Mouse (Mus musculus) hindbrain, embryonic 13.5 days (tissue): ENCODE results near the gene Cuedc2. TPM values are rescaled to one million over a fixed set of nuclear protein-coding genes. Genes with fewer than 3 reads are reported as not detected.

Source experiments
- ATAC-seq: fragments of 200-750 bp; cut with Nextera tagmentation; 2 replicates; pipeline ENCODE4 v1.8.0; 2017; ENCODE audit warnings: moderate TSS enrichment; ENCODE audit not compliant: low FRiP score
- H3K27ac ChIP-seq: fragments of 300-500 bp; sonication (generic); 2 replicates; pipeline ENCODE4 v1.5.1; 2015; ENCODE audit warnings: inconsistent platforms, mild to moderate bottlenecking, moderate library complexity
- H3K27me3 ChIP-seq: fragments of 300-500 bp; sonication (generic); 2 replicates; pipeline ENCODE4 v1.6.1; 2015; ENCODE audit warnings: mild to moderate bottlenecking, inconsistent platforms
- H3K36me3 ChIP-seq: fragments of 300-500 bp; sonication (generic); 2 replicates; pipeline ENCODE4 v1.6.1; 2015; ENCODE audit warnings: mild to moderate bottlenecking, inconsistent platforms
- H3K4me1 ChIP-seq: fragments of 300-500 bp; sonication (generic); replicated peaks from 2 replicates; pipeline ENCODE4 v1.6.1; 2015; ENCODE audit warnings: inconsistent platforms
- H3K4me2 ChIP-seq: fragments of 300-500 bp; sonication (generic); 2 replicates; pipeline ENCODE4 v1.6.1; 2015; ENCODE audit warnings: inconsistent platforms, mild to moderate bottlenecking, moderate library complexity
- H3K4me3 ChIP-seq: fragments of 300-500 bp; sonication (generic); 2 replicates; pipeline ENCODE4 v1.5.1; 2015; ENCODE audit warnings: mild to moderate bottlenecking, inconsistent platforms
- H3K9ac ChIP-seq: fragments of 300-500 bp; sonication (generic); 2 replicates; pipeline ENCODE4 v1.6.1; 2015; ENCODE audit warnings: mild to moderate bottlenecking, inconsistent platforms
- H3K9me3 ChIP-seq: fragments of 300-500 bp; sonication (generic); 2 replicates; pipeline ENCODE4 v1.6.1; 2016; ENCODE audit warnings: inconsistent platforms
- WGBS: fragments of 180-500 bp; shearing (Covaris S2); methylation state at CpG from one replicate; pipeline ENCODE4 v1.1.7; 2015; 5-methylcytosine and 5-hydroxymethylcytosine counted together
- polyA plus RNA-seq: library from polyadenylated mRNA; unstranded; fragments of >200 nt; fragmentation: Nextera tagmentation; extraction: Ambion mirVana; gene quantifications from 2 replicates; pipeline ENCODE4 v1.2.1, GENCODE M21; 2015

The Cuedc2 gene
- polyA plus RNA-seq, 1 experiment from 2014 or later, result 326 TPM

GRCm38 (mm10) chr19:46324366-46324765, 14.1 kb downstream of the Cuedc2 start:
- Histone ChIP-seq H3K36me3 (no peaks in the 10 kb centered on the region), H3K9me3 (no peaks in the 10 kb centered on the region), H3K9ac (peak overlapping the region; percentile 84), H3K27ac (no peak overlapping the region), H3K4me2 (peak overlapping the region; percentile 99), H3K4me1 (peaks cover 88% of the 10 kb centered on the region), H3K4me3 (no peak overlapping the region), H3K27me3 (peaks cover 48% of the 10 kb centered on the region)
- WGBS, result 77% methylated on average over 11 of the region's 11 CpGs
- ATAC-seq, result no peak

GRCm38 (mm10) chr19:46323716-46324115, 14.8 kb downstream of the Cuedc2 start:
- no peak overlapping the region for H3K27ac ChIP-seq
- H3K4me2 ChIP-seq, result peak overlapping the region; percentile 0; the same call in 1 of the 2 replicates
- H3K9ac ChIP-seq, result peak overlapping the region; percentile 84; the same call in 1 of the 2 replicates
- no peaks in the 10 kb centered on the region for H3K36me3 ChIP-seq
- no peak for ATAC-seq
- 80% methylated on average over 5 of the region's 5 CpGs for WGBS
- no peaks in the 10 kb centered on the region for H3K9me3 ChIP-seq
- H3K4me1 ChIP-seq, result peaks cover 88% of the 10 kb centered on the region
- peaks cover 55% of the 10 kb centered on the region for H3K27me3 ChIP-seq
- H3K4me3 ChIP-seq, result no peak overlapping the region

GRCm38 (mm10) chr19:46322996-46323572, 15.4 kb downstream of the Cuedc2 start:
- Histone ChIP-seq H3K27me3 (peaks cover 61% of the 10 kb centered on the region), H3K27ac (peak overlapping the region; percentile 82; the same call in 1 of the 2 replicates), H3K4me1 (peaks cover 95% of the 10 kb centered on the region), H3K4me2 (peak overlapping the region; percentile 44; the same call in 1 of the 2 replicates), H3K4me3 (no peak overlapping the region), H3K36me3 (no peaks in the 10 kb centered on the region), H3K9ac (peak overlapping the region; percentile 62), H3K9me3 (no peaks in the 10 kb centered on the region)
- WGBS, result 82% methylated on average over 13 of the region's 13 CpGs
- ATAC-seq, result no peak

GRCm38 (mm10) chr19:46322144-46322995, 16.1 kb downstream of the Cuedc2 start:
- Histone ChIP-seq H3K4me2 (peak overlapping the region; percentile 44), H3K27me3 (peaks cover 68% of the 10 kb centered on the region), H3K36me3 (no peaks in the 10 kb centered on the region), H3K9ac (peak overlapping the region; percentile 62), H3K4me3 (no peak overlapping the region), H3K9me3 (no peaks in the 10 kb centered on the region), H3K4me1 (peaks cover 96% of the 10 kb centered on the region), H3K27ac (peak overlapping the region; percentile 82)
- no peak for ATAC-seq
- WGBS, result 54% methylated on average over 11 of the region's 11 CpGs

GRCm38 (mm10) chr19:46321101-46321943, 17.2 kb downstream of the Cuedc2 start:
- Histone ChIP-seq H3K27ac (peak overlapping the region; percentile 82), H3K27me3 (peaks cover 78% of the 10 kb centered on the region), H3K4me1 (peaks cover 98% of the 10 kb centered on the region), H3K9me3 (no peaks in the 10 kb centered on the region), H3K36me3 (no peaks in the 10 kb centered on the region), H3K4me2 (peak overlapping the region; percentile 44), H3K4me3 (0 out of 2 replicates have a peak overlapping the region, but pooled peaks have one; percentile 8), H3K9ac (peak overlapping the region; percentile 62)
- peak; percentile 50 for ATAC-seq
- 15% methylated on average over 6 of the region's 6 CpGs for WGBS

- no peak for ATAC-seq
- Histone ChIP-seq H3K4me2 (0 out of 2 replicates have a peak overlapping the region, but pooled peaks have one; percentile 44), H3K4me1 (peaks cover 99% of the 10 kb centered on the region), H3K27me3 (peaks cover 81% of the 10 kb centered on the region), H3K9me3 (no peaks in the 10 kb centered on the region), H3K27ac (peak overlapping the region; percentile 82; the same call in 1 of the 2 replicates), H3K4me3 (no peak overlapping the region), H3K36me3 (no peaks in the 10 kb centered on the region), H3K9ac (no peak overlapping the region)
- 90% methylated on average over 8 of the region's 8 CpGs for WGBS
Observed at GRCm38 (mm10) chr19:46320076-46320785, 18.3 kb downstream of the Cuedc2 start.

GRCm38 (mm10) chr19:46318586-46319378, 19.7 kb downstream of the Cuedc2 start:
- peak overlapping the region; percentile 81 for H3K27ac ChIP-seq
- 11% methylated on average over 16 of the region's 16 CpGs for WGBS
- peaks cover 81% of the 10 kb centered on the region for H3K27me3 ChIP-seq
- 0 out of 2 replicates have a peak, but pooled peaks have one; percentile 17 for ATAC-seq
- peak overlapping the region; percentile 57 for H3K4me3 ChIP-seq
- H3K36me3 ChIP-seq, result peaks cover 13% of the 10 kb centered on the region
- peaks cover 85% of the 10 kb centered on the region for H3K4me1 ChIP-seq
- no peaks in the 10 kb centered on the region for H3K9me3 ChIP-seq
- peak overlapping the region; percentile 76 for H3K4me2 ChIP-seq
- no peak overlapping the region for H3K9ac ChIP-seq

- no peaks in the 10 kb centered on the region for H3K9me3 ChIP-seq
- peaks cover 81% of the 10 kb centered on the region for H3K27me3 ChIP-seq
- peak overlapping the region; percentile 76 for H3K4me2 ChIP-seq
- peak overlapping the region; percentile 84 for H3K9ac ChIP-seq
- peak; percentile 15; the same call in 1 of the 2 replicates for ATAC-seq
- 2% methylated on average over 29 of the region's 42 CpGs for WGBS
- H3K4me3 ChIP-seq, result peak overlapping the region; percentile 57
- peaks cover 20% of the 10 kb centered on the region for H3K36me3 ChIP-seq
- H3K27ac ChIP-seq, result peak overlapping the region; percentile 81
- H3K4me1 ChIP-seq, result peaks cover 77% of the 10 kb centered on the region
Observed at GRCm38 (mm10) chr19:46318031-46318471, 20.5 kb downstream of the Cuedc2 start.

- peaks cover 25% of the 10 kb centered on the region for H3K36me3 ChIP-seq
- H3K4me2 ChIP-seq, result peak overlapping the region; percentile 76
- peaks cover 72% of the 10 kb centered on the region for H3K4me1 ChIP-seq
- peaks cover 84% of the 10 kb centered on the region for H3K27me3 ChIP-seq
- ATAC-seq, result peak; percentile 25
- H3K27ac ChIP-seq, result peak overlapping the region; percentile 81
- peak overlapping the region; percentile 57 for H3K4me3 ChIP-seq
- under 1% methylated on average over 39 of the region's 48 CpGs for WGBS
- H3K9me3 ChIP-seq, result no peaks in the 10 kb centered on the region
- H3K9ac ChIP-seq, result peak overlapping the region; percentile 84
Observed at GRCm38 (mm10) chr19:46317546-46317885, 21.0 kb downstream of the Cuedc2 start.

GRCm38 (mm10) chr19:46316846-46317545, 21.5 kb downstream of the Cuedc2 start:
- peak overlapping the region; percentile 81 for H3K27ac ChIP-seq
- no peaks in the 10 kb centered on the region for H3K9me3 ChIP-seq
- peaks cover 67% of the 10 kb centered on the region for H3K4me1 ChIP-seq
- H3K4me2 ChIP-seq, result peak overlapping the region; percentile 76
- peak overlapping the region; percentile 84 for H3K9ac ChIP-seq
- peaks cover 31% of the 10 kb centered on the region for H3K36me3 ChIP-seq
- WGBS, result 32% methylated on average over 15 of the region's 15 CpGs
- ATAC-seq, result no peak
- H3K27me3 ChIP-seq, result peaks cover 89% of the 10 kb centered on the region
- H3K4me3 ChIP-seq, result peak overlapping the region; percentile 57
